Mouse (Mus musculus): ENCODE results near the gene Scnn1a. TPM values are rescaled to one million over a fixed set of nuclear protein-coding genes. Genes with fewer than 3 reads are reported as not detected.

Scnn1a gene
- total RNA-seq, 2 experiments from 2014 or later = 3.8 to 3.9 TPM

- DNase-seq (ENCODE audit: extremely low spot score in 1 of 2, low spot score in 1 of 2) = no peak
Measured at GRCm38 (mm10) chr6:125307091-125307490, 13.4 kb upstream of the Scnn1a start.

DNA sequence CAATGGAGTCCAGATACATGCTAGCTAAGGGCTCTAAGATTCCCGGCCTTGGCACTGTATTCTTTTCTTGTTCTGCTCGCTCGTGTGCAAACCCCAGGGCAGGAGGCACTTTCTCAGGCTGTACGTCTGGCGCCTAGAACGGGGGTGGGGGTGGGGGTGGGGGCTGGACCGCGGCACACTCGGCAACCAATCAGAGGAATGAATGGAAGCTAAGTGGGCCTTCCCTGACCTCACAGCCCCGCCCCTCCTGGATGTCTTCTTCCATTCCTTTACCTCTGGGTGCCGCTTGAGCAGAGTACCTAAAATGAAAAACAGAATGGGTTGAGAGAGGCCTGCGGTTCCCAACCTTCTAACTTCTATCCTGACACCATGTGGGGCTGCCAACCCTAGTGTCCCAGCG, 11.5 kb upstream of the Scnn1a start:
- no peak for DNase-seq (ENCODE audit: extremely low spot score in 1 of 2, low spot score in 1 of 2)

DNA sequence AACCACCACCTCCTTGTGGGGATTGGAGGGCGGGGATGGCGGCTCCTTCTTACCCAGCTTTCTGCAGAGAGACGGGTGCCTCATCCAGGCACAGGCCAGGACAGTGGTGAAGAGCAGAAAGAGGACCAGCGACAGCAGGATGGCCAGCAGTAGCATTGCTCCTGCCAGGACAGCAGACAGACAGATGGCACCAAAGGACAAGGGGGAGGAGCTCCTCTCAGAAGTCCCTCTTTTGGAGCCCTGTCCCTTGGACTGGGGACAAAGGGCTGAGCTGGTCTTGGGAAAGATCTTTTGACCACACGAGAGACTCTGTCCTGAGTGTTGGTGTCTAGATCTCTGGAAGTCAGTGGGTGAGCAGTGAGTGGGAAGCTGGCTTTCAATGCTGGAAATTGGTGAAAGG, 11.1 kb upstream of the Scnn1a start:
- DNase-seq (ENCODE audit: extremely low spot score in 1 of 2, low spot score in 1 of 2) = no peak

- DNase-seq (ENCODE audit: extremely low spot score in 1 of 2, low spot score in 1 of 2) = no peak
Measured at GRCm38 (mm10) chr6:125312171-125312570, 8.3 kb upstream of the Scnn1a start.

DNA sequence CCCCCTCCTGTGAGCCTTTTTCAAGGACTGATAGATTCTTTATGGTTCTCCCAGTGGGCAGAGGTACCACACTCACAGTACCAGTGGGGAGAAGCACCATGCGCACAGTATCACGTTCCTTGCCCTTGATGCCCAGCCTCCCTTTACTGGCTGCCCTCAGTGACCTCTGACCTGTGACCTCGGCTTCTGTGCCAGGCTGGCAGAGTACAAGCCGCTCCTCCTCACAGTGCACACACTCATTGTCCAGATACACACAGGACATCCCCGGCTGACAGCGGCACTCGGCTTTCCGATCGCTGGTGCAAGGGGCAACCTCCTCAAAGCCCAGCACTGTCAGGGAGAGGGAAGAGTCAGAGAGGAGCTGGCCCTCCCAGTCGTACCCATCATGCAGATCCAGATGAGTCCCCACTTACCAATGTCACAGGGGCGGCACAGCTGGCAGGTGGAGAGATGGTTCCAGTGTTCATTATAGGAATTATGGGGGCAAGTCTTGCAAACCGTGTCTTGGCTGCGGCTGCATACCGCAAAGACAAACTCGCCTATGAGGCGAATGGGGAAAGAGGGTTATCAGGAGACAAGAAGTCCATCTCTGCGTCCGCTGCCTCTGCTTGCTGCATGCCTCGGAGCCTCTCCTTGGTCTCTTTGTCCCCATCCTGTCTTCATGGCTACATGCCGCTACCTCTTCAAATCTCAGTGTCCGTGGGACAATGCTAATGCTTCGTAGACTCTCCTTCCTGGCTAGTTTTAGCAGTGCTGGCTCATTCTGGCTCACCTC, 7.7 kb upstream of the Scnn1a start:
- no peak for DNase-seq (ENCODE audit: extremely low spot score in 1 of 2, low spot score in 1 of 2)

DNA sequence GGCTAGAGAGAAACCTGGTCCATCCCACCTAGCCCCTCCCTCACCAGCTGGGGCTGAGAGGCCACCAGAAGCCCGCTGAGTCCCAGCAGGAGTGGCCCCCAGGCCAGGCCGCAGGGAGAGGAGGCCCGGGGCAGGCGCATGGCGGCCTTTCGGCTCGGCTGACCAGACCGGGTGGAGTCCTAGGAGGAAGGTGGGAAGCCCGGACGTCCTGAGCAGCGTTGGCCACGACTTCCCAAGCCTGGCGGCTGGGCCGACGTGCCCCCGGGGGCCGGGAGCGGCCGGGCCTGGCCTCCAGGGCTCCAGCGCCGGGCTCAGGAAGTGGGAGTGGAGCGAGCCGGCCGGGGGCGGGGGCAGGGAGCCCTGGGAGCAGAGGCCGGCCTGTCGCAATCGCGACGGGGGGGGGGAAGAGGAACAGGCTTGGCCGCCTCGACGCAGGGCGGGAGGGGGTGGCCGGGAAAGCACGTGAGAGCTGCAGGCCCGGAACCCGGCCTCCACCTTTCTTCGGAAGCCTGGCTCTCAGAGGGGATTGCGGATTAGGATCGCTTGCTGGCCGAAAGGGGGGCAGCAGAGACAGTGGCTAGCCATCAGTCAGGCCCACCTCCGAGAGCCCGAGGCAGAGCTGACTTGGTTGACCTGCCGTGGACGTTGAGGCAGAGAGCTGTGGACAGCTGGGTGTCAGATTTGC, 6.8 kb upstream of the Scnn1a start, which contains the start of gene Ltbr:
TSS of gene Ltbr (minus strand) at position 340 of the 685 bp plus-strand sequence.
- peak in 1 of 2 experiments; percentile 25 for DNase-seq (ENCODE audit: extremely low spot score in 1 of 2, low spot score in 1 of 2)

GRCm38 (mm10) chr6:125314231-125314563, 6.3 kb upstream of the Scnn1a start:
- no peak for DNase-seq (ENCODE audit: extremely low spot score in 1 of 2, low spot score in 1 of 2)

DNA sequence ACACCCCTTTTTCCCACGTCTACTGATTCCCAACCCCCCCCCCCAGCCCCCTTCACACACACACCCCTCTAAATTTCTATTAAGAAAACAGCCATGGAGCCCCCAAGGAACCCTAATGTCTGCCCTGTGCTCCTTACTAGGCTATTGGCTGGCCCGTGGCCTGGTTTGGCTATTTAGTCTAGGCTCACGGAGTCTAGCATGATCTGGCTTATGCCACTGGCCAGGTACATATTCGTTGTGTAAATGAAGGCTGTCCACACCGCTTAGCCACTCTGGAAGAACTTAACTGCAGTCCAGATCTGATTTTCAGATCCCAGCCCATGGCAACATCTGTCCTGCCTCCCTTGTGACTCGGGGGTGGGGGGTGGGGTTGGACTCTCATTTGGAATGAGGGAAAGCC, 5.7 kb upstream of the Scnn1a start:
- no peak for DNase-seq (ENCODE audit: extremely low spot score in 1 of 2, low spot score in 1 of 2)

DNA sequence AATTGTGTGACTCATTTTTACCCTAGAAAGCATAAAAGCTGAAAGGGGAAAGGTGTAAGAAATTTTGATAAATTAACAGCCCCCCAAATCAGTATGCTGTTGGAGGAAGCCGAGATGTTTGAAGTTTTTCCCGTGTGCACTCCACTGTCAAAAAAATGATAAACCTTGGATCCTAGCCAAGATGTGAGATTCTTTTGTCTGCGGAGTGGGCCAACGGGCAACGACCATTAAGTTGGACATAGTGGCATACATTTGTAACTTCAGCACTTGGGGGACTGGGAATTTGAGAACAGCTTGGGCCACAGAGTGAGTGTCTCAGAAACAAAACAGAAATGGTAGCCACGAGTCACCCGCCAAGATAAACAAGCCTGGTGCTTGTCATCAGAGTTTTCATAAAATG, 3.4 kb upstream of the Scnn1a start:
- no peak for DNase-seq (ENCODE audit: extremely low spot score in 1 of 2, low spot score in 1 of 2)

GRCm38 (mm10) chr6:125318981-125319918, 1.2 kb upstream of the Scnn1a start:
- no peak for DNase-seq (ENCODE audit: extremely low spot score in 1 of 2, low spot score in 1 of 2)

GRCm38 (mm10) chr6:125319919-125320296, 551 bp upstream of the Scnn1a start:
- no peak for DNase-seq (ENCODE audit: extremely low spot score in 1 of 2, low spot score in 1 of 2)

- DNase-seq (ENCODE audit: extremely low spot score in 1 of 2, low spot score in 1 of 2) = no peak
Measured at GRCm38 (mm10) chr6:125321114-125321855, 826 bp downstream of the Scnn1a start.

DNA sequence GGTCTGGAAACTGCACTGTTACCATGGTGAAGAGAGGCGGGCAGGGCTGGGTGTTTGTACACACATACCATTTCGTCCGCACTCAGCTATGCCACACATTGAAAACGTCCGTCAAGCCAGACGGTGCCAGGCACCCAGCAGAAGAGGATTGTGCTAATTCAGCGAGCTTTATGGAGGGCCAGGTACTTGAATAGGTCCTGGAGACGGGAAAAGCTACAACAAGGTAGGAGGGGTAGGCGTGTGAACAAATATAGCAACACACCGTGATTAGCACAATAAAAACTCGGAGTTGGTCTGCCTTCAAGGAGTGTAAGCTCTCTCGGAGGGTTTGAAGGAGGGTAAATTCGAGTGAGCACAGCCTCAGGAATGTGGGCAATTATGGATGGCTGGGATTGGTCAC, 2.3 kb downstream of the Scnn1a start:
- DNase-seq (ENCODE audit: extremely low spot score in 1 of 2, low spot score in 1 of 2) = no peak

DNA sequence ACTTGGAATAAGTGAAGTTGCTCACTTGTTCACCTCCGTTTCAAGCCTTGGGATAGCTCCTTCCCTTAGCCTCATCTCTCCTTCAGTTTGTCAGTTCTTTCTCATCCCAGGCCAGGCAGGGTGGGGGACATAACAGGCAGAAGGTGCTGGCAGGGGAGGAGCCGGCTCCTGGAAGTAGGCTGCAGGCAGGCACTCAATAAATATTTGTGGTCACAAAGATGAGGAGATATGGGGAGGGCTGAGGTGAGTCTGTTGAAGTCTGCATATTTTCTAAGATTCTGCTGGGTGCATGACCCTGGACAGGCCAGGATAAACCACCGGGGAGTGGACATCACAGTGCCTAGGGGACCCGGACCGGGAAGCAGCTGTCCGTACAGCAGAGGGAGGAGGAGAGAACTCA, 3.1 kb downstream of the Scnn1a start:
- no peak for DNase-seq (ENCODE audit: extremely low spot score in 1 of 2, low spot score in 1 of 2)

- DNase-seq (ENCODE audit: extremely low spot score in 1 of 2, low spot score in 1 of 2) = no peak
Measured at GRCm38 (mm10) chr6:125325337-125325736, 4.9 kb downstream of the Scnn1a start.

- DNase-seq (ENCODE audit: extremely low spot score in 1 of 2, low spot score in 1 of 2) = peak in 1 of 2 experiments; percentile 28
Measured at GRCm38 (mm10) chr6:125328243-125328642, 7.8 kb downstream of the Scnn1a start.

- DNase-seq (ENCODE audit: extremely low spot score in 1 of 2, low spot score in 1 of 2) = peak; percentile 56 to 64
Measured at GRCm38 (mm10) chr6:125330626-125331326, 10.3 kb downstream of the Scnn1a start.

GRCm38 (mm10) chr6:125333112-125333899, 12.8 kb downstream of the Scnn1a start:
- no peak for DNase-seq (ENCODE audit: extremely low spot score in 1 of 2, low spot score in 1 of 2)

- DNase-seq (ENCODE audit: extremely low spot score in 1 of 2, low spot score in 1 of 2) = no peak
Measured at GRCm38 (mm10) chr6:125334356-125334755, 13.9 kb downstream of the Scnn1a start.

Measured in layer of hippocampus, postnatal 25 days (tissue).